Mouse (Mus musculus): ENCODE data around the gene 1700012B09Rik. TPM values are rescaled to one million over a fixed set of nuclear protein-coding genes. Genes with fewer than 3 reads are reported as not detected.

Gene 1700012B09Rik
- polyA plus RNA-seq, 1 experiment from 2014 or later, result 0.72 TPM

DNA sequence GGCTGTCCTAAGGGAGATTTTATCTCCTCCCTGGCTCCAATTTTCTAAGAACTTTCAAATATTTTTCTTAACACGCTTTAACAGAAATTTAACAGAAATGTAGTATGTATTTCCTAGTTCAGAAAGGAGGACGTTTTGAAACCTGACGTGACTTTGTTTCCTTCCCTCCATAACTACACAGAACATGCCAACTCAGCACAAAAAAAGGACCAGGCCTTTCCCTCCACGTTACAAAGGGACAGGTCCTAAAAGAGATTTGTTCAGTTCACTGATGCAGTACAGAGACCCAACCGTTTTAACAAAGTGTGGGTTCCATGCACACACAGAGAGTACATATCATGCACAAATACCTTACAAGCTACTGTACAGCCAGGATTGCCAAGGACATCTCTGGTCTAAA, 49.2 kb downstream of the 1700012B09Rik start:
- H3K9ac ChIP-seq (ENCODE audit: low read length), result no peak overlapping the region
- peaks cover 11% of the 10 kb centered on the region for H3K4me1 ChIP-seq (ENCODE audit: control insufficient read depth, insufficient read depth, low read length)
- ATAC-seq (replicated peaks; ENCODE audit: extremely low read depth, insufficient read depth, low FRiP score), result no peak
- H3K27ac ChIP-seq (ENCODE audit: low read length), result no peak overlapping the region
- no peaks in the 10 kb centered on the region for H3K27me3 ChIP-seq (ENCODE audit: control insufficient read depth, insufficient read depth, low read length)
- no peaks in the 10 kb centered on the region for H3K9me3 ChIP-seq (replicated peaks; ENCODE audit: control insufficient read depth, low read length)
- 74% methylated on average over 5 of the region's 5 CpGs for WGBS
- H3K4me2 ChIP-seq (ENCODE audit: low read depth, low read length), result no peak overlapping the region
- no peak overlapping the region for H3K4me3 ChIP-seq (ENCODE audit: low read length)
- no peaks in the 10 kb centered on the region for H3K36me3 ChIP-seq (ENCODE audit: control insufficient read depth, insufficient read depth)

DNA sequence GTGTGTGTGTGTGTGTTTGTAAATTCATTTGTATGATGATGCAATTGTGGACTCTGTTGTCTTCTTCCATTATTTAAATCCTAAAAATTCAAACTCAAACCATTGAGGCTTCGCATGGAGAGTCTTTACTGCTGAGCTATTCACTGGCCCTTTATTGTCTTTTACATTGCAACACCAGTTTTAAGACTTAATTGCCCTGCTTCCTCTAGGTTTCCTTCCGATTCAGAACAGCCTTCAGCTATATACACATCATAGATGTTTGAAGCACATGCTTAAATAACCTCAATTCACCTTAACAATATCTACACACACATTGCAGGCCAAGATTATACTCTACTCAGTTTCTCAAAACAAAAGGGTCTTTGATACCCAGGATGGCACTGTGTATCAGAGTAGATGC, 50.4 kb downstream of the 1700012B09Rik start:
- no peaks in the 10 kb centered on the region for H3K36me3 ChIP-seq (ENCODE audit: control insufficient read depth, insufficient read depth)
- no peak overlapping the region for H3K9ac ChIP-seq (ENCODE audit: low read length)
- no peaks in the 10 kb centered on the region for H3K9me3 ChIP-seq (replicated peaks; ENCODE audit: control insufficient read depth, low read length)
- no peak overlapping the region for H3K27ac ChIP-seq (ENCODE audit: low read length)
- no peak overlapping the region for H3K4me2 ChIP-seq (ENCODE audit: low read depth, low read length)
- ATAC-seq (replicated peaks; ENCODE audit: extremely low read depth, insufficient read depth, low FRiP score), result no peak
- H3K4me3 ChIP-seq (ENCODE audit: low read length), result no peak overlapping the region
- 73% methylated on average over 2 of the region's 2 CpGs for WGBS
- H3K27me3 ChIP-seq (ENCODE audit: control insufficient read depth, insufficient read depth, low read length), result no peaks in the 10 kb centered on the region
- peaks cover 11% of the 10 kb centered on the region for H3K4me1 ChIP-seq (ENCODE audit: control insufficient read depth, insufficient read depth, low read length)

DNA sequence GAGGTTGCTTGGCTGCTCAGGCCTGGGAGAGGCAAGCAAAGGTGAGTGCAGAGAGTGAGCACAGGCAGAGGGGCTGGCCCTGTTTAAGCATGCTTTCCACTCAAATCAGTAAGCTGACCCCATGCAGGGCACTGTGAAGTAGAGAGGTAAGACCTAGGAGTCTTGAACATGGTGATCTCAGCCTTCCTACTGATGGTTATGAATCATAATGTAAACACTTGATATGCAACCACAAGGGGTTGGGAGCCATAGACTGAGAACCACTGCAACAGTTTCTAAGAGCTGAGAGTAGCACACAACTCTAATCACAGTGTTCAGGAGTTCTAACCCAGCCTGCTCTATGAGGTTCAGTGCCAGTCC, 52.5 kb downstream of the 1700012B09Rik start:
- Histone ChIP-seq H3K4me2 (ENCODE audit: low read depth, low read length) (peak overlapping the region; percentile 58), H3K27me3 (ENCODE audit: control insufficient read depth, insufficient read depth, low read length) (no peaks in the 10 kb centered on the region), H3K9me3 (replicated peaks; ENCODE audit: control insufficient read depth, low read length) (no peaks in the 10 kb centered on the region), H3K27ac (ENCODE audit: low read length) (peak overlapping the region; percentile 51), H3K4me1 (ENCODE audit: control insufficient read depth, insufficient read depth, low read length) (peaks cover 11% of the 10 kb centered on the region), H3K36me3 (ENCODE audit: control insufficient read depth, insufficient read depth) (no peaks in the 10 kb centered on the region), H3K4me3 (ENCODE audit: low read length) (peak overlapping the region; percentile 34), H3K9ac (ENCODE audit: low read length) (peak overlapping the region; percentile 60)
- 0 out of 2 replicates have a peak, but pooled peaks have one; percentile 18 for ATAC-seq (replicated peaks; ENCODE audit: extremely low read depth, insufficient read depth, low FRiP score)

DNA sequence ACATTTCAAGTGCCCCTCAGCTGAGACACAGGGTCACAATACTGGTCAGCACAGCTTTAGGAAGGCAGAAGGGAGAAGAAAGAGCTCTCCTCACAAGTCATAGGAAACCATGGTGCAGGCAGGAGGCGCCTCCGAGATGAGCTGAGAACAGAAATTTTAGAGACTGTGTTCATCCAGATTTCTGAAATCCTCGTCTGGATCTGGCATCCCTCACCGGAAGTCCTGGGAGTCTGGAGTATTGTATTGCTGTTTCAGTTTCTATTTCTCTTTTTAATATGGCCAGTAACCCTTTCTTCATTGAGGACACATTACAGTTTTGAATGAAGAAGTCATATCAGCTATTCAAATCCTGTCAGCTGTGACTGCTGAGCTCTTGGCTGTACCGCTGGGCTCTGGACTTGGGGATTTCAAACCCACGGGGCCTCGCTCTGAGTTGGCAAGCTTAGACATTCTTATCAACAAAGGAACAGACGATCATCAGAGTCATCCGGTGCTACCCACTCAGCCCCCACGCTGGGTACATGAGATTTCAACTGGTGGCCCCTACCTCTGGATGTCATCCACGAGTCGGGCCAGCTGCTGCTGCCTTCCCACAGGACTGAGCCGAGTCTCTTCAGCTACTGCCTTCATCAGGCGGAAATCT, 53.0 kb downstream of the 1700012B09Rik start:
- peak overlapping the region; percentile 51 for H3K27ac ChIP-seq (ENCODE audit: low read length)
- peaks cover 11% of the 10 kb centered on the region for H3K4me1 ChIP-seq (ENCODE audit: control insufficient read depth, insufficient read depth, low read length)
- H3K4me2 ChIP-seq (ENCODE audit: low read depth, low read length), result peak overlapping the region; percentile 58
- peak; percentile 67 for ATAC-seq (replicated peaks; ENCODE audit: extremely low read depth, insufficient read depth, low FRiP score)
- 18% methylated on average over 14 of the region's 14 CpGs for WGBS
- H3K9me3 ChIP-seq (replicated peaks; ENCODE audit: control insufficient read depth, low read length), result no peaks in the 10 kb centered on the region
- H3K9ac ChIP-seq (ENCODE audit: low read length), result peak overlapping the region; percentile 60
- peak overlapping the region; percentile 34 for H3K4me3 ChIP-seq (ENCODE audit: low read length)
- no peaks in the 10 kb centered on the region for H3K27me3 ChIP-seq (ENCODE audit: control insufficient read depth, insufficient read depth, low read length)
- H3K36me3 ChIP-seq (ENCODE audit: control insufficient read depth, insufficient read depth), result no peaks in the 10 kb centered on the region

DNA sequence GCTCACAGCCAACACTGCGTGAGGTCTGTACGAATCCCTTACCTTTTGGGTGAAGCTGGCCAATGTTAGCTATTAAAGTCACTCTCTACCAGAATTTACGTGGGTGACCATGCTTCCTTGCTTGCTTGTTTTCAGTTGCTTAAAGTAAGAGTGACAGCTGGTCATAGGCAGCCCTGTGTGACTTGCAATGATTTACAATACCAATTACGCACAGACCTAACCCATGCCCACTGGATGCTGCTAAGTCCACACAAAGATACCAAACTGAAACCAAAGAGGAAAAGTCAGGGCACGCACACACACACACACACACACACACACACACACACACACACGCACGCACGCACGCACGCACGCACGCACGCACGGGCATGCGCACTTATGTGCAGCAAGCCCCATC, 55.6 kb downstream of the 1700012B09Rik start:
- no peak for ATAC-seq (replicated peaks; ENCODE audit: extremely low read depth, insufficient read depth, low FRiP score)
- Histone ChIP-seq H3K27ac (ENCODE audit: low read length) (no peak overlapping the region), H3K4me2 (ENCODE audit: low read depth, low read length) (no peak overlapping the region), H3K4me3 (ENCODE audit: low read length) (no peak overlapping the region), H3K4me1 (ENCODE audit: control insufficient read depth, insufficient read depth, low read length) (peaks cover 11% of the 10 kb centered on the region), H3K36me3 (ENCODE audit: control insufficient read depth, insufficient read depth) (no peaks in the 10 kb centered on the region), H3K9ac (ENCODE audit: low read length) (no peak overlapping the region), H3K27me3 (ENCODE audit: control insufficient read depth, insufficient read depth, low read length) (no peaks in the 10 kb centered on the region), H3K9me3 (replicated peaks; ENCODE audit: control insufficient read depth, low read length) (no peaks in the 10 kb centered on the region)
- 93% methylated on average over 15 of the region's 15 CpGs for WGBS

DNA sequence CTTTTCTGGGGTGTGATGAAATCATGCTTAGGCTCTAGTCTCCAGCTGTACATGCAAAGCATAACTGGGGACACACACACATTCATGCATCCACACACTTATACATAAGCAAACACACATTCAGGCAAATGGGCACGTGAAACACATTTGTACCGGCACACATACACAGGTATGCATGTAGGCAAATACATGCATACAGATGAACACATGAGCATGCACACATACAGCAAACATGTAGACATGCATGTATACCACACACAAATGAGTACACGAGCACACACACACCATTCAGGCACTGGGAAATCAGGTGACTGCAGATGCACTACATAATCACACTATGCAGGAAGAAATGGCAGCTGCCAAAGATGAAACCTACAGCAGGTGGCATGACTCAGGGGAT, 59.9 kb downstream of the 1700012B09Rik start:
- no peaks in the 10 kb centered on the region for H3K9me3 ChIP-seq (replicated peaks; ENCODE audit: control insufficient read depth, low read length)
- no peak overlapping the region for H3K27ac ChIP-seq (ENCODE audit: low read length)
- no peak for ATAC-seq (replicated peaks; ENCODE audit: extremely low read depth, insufficient read depth, low FRiP score)
- H3K27me3 ChIP-seq (ENCODE audit: control insufficient read depth, insufficient read depth, low read length), result no peaks in the 10 kb centered on the region
- WGBS, result 77% methylated on average over 3 of the region's 3 CpGs
- H3K4me3 ChIP-seq (ENCODE audit: low read length), result no peak overlapping the region
- no peak overlapping the region for H3K4me2 ChIP-seq (ENCODE audit: low read depth, low read length)
- H3K9ac ChIP-seq (ENCODE audit: low read length), result no peak overlapping the region
- H3K36me3 ChIP-seq (ENCODE audit: control insufficient read depth, insufficient read depth), result no peaks in the 10 kb centered on the region
- peaks cover 2% of the 10 kb centered on the region; the same call in 1 of the 2 replicates for H3K4me1 ChIP-seq (ENCODE audit: control insufficient read depth, insufficient read depth, low read length)

Other genes with a start within 250 kb of the 1700012B09Rik start
- gene Amotl1, start 126.0 kb downstream of the 1700012B09Rik start, polyA plus RNA-seq (2015; fragmentation: Nextera tagmentation; extraction: Ambion mirVana), result 17.8 and 19.1 TPM in 2 replicates
- gene Piwil4, start 30.3 kb downstream of the 1700012B09Rik start, polyA plus RNA-seq (2015; fragmentation: Nextera tagmentation; extraction: Ambion mirVana), result 0.17 and 0.22 TPM in 2 replicates
- 1.2 and 1.3 TPM in 2 replicates for gene Fut4, start 18.6 kb downstream of the 1700012B09Rik start, polyA plus RNA-seq (2015; fragmentation: Nextera tagmentation; extraction: Ambion mirVana)
- gene Mre11a, start 13.6 kb upstream of the 1700012B09Rik start, polyA plus RNA-seq (2015; fragmentation: Nextera tagmentation; extraction: Ambion mirVana), result 12.0 and 14.4 TPM in 2 replicates
- 21.6 and 27.2 TPM in 2 replicates for gene Ankrd49, start 13.8 kb upstream of the 1700012B09Rik start, polyA plus RNA-seq (2015; fragmentation: Nextera tagmentation; extraction: Ambion mirVana)
- 1.3 and 3.0 TPM in 2 replicates for gene Gpr83, start 89.2 kb upstream of the 1700012B09Rik start, polyA plus RNA-seq (2015; fragmentation: Nextera tagmentation; extraction: Ambion mirVana)
- 1.1 and 3.8 TPM in 2 replicates for gene Izumo1r, start 132.9 kb upstream of the 1700012B09Rik start, polyA plus RNA-seq (2015; fragmentation: Nextera tagmentation; extraction: Ambion mirVana)

Measured in heart, embryonic 16.5 days (tissue).